Mouse (Mus musculus) C2C12 (cell line): ENCODE results near the gene Pla2g10.

Experiments used
- CTCF ChIP-seq: IDR thresholded peaks from one replicate; pipeline ENCODE4 v1.5.1; 2011; ENCODE audit not compliant: control insufficient read depth, insufficient read depth, insufficient read length
- MAX ChIP-seq: IDR thresholded peaks from one replicate; pipeline ENCODE4 v1.6.1; 2011; ENCODE audit warnings: mild to moderate bottlenecking, control low read depth
- MYOG ChIP-seq: IDR thresholded peaks from one replicate; pipeline ENCODE4 v1.6.1; 2011; ENCODE audit not compliant: control insufficient read depth, insufficient read length; ENCODE audit errors: extremely low read depth

- no peak for TF ChIP-seq MYOG
- no peak for TF ChIP-seq CTCF
- no peak for TF ChIP-seq MAX
Observed at GRCm38 (mm10) chr16:13757823-13758222, 27.0 kb upstream of the Pla2g10 start.
